Mouse (Mus musculus) liver, embryonic 18 days (tissue): ENCODE data around the gene Coro2b. TPM values are rescaled to one million over a fixed set of nuclear protein-coding genes. Genes with fewer than 3 reads are reported as not detected.

Experiments
- polyA plus RNA-seq: library from polyadenylated mRNA; depleted of rRNA; stranded (reverse); fragments of >200 nt; gene quantifications from 2 replicates; pipeline ENCODE4 v1.2.3, GENCODE M21; 2012; rRNA removed

Coro2b gene
- 1.3 and 1.6 TPM in 2 replicates for polyA plus RNA-seq

DNA sequence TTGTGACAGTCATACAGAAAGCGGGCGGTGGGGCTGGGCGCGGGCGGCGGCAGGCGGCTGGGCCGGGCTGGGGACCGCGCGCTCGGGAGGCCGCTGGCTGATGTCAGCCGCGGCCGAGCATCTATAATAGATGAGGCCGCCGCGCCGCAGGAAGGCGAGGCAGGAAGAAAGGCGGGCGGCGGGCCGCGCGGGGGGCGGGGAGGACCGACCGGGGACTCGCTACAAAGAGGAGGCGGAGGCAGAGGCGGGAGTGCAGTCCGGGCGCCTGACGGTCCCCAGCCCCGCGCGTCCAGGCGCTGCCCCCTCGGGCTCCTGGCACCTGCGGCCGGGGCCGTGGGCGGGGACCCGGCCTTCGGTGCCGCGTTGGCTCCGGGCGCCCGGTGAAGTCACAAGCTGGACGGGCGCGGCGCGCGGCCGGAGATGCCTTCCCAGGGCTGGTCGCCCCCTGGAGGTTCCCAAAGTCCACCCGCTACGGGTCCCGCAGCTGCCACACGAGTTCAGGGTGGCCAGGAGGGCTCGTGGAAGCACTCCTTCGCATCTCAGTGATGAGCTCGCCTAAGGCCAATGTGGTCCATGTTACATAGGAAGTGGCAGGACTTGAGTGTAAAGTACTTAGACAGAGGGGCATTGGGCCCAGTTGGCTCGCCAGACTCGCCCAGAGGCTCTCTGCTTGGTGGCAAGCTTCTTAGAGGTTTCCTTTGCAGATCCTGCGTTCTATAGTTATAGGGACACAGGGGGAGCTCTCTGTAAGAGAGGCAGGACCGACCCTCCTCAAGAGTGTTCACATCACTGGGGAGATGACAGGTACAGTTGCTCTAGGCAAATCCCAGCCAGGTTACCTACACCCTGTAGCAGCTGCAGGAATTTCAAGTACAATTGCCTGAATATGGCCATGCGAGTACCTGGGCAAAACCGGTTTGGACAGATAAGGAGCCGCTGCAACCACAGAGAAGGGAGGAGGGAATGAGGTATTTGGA is at the start of gene Coro2b:
Coro2b (minus strand) TSS at position 390 of the 977 bp plus-strand sequence.

Other genes starting within 250 kb of the Coro2b start
- gene Anp32a, start 195.8 kb downstream of the Coro2b start, polyA plus RNA-seq: 190 and 217 TPM in 2 replicates
- 0.11 and 0.15 TPM in 2 replicates for gene Itga11, start 140.8 kb upstream of the Coro2b start, polyA plus RNA-seq